Mouse (Mus musculus): ENCODE data around the gene 2310039H08Rik. TPM values are rescaled to one million over a fixed set of nuclear protein-coding genes. Genes with fewer than 3 reads are reported as not detected.

The 2310039H08Rik gene
- polyA plus RNA-seq, 1 experiment from 2014 or later, result 75.6 TPM

DNA sequence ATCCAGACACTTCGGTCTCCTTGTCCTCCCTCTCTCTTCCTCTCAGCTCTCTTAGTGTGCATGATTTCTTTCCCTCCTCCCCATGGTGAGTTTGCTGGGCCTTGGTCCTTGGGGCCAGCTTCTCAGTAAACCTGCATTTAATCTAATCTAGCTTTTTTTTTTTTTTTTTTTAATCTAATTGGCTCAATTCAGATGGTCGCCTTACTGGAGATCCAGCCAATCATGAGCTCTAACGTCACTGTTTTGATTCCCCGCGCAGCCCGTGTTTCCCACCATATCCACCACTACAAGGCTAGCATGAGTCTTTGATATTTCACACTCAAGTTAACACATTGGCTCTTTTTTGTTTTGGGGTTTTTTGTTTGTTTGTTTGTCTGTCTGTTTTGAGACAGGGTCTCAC, 42.1 kb downstream of the 2310039H08Rik start:
- Histone ChIP-seq H3K9me3 (replicated peaks) (no peaks in the 10 kb centered on the region), H3K4me2 (no peak overlapping the region), H3K9ac (no peak overlapping the region), H3K27me3 (no peaks in the 10 kb centered on the region), H3K4me1 (no peaks in the 10 kb centered on the region), H3K36me3 (peaks cover 48% of the 10 kb centered on the region), H3K4me3 (replicated peaks) (no peak overlapping the region), H3K27ac (no peak overlapping the region)
- ATAC-seq (replicated peaks; ENCODE audit: low FRiP score), result no peak
- WGBS, result 92% methylated on average over 6 of the region's 6 CpGs

- ATAC-seq (replicated peaks; ENCODE audit: low FRiP score), result no peak
- Histone ChIP-seq H3K4me1 (no peaks in the 10 kb centered on the region), H3K9ac (no peak overlapping the region), H3K36me3 (peaks cover 46% of the 10 kb centered on the region), H3K27ac (no peak overlapping the region), H3K4me3 (replicated peaks) (no peak overlapping the region), H3K27me3 (no peaks in the 10 kb centered on the region), H3K4me2 (no peak overlapping the region), H3K9me3 (replicated peaks) (no peaks in the 10 kb centered on the region)
- 67% methylated on average over 13 of the region's 13 CpGs for WGBS
Measured at GRCm38 (mm10) chr17:46816306-46816705, 43.9 kb downstream of the 2310039H08Rik start.

DNA sequence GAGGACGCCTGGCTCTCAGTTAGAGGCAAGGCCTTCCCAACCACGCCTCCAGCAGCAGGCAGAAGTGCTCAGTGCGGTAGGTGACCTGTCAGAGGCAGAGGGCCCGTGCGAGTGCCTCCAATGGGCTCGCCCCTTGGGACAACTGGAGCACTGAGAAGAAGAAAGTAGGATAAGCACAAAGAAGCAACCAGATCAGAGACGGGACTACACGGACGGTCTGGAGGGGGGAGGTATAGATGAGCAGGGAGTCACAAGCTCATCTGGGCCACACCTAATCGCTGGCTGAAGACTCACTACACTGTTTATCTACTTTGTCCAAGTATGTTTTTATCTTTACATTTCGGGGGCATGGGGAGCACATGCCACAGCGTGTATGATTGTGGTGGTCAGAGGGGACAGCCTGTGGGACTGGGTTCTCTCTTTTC, 45.3 kb downstream of the 2310039H08Rik start:
- Histone ChIP-seq H3K27me3 (no peaks in the 10 kb centered on the region), H3K4me2 (no peak overlapping the region), H3K9me3 (replicated peaks) (no peaks in the 10 kb centered on the region), H3K4me3 (replicated peaks) (no peak overlapping the region), H3K27ac (no peak overlapping the region), H3K9ac (no peak overlapping the region), H3K36me3 (peaks cover 43% of the 10 kb centered on the region), H3K4me1 (no peaks in the 10 kb centered on the region)
- WGBS, result 89% methylated on average over 12 of the region's 12 CpGs
- ATAC-seq (replicated peaks; ENCODE audit: low FRiP score), result no peak

- ATAC-seq (replicated peaks; ENCODE audit: low FRiP score), result no peak
- Histone ChIP-seq H3K4me1 (no peaks in the 10 kb centered on the region), H3K9ac (no peak overlapping the region), H3K4me2 (no peak overlapping the region), H3K4me3 (replicated peaks) (no peak overlapping the region), H3K27ac (no peak overlapping the region), H3K9me3 (replicated peaks) (no peaks in the 10 kb centered on the region), H3K36me3 (peaks cover 54% of the 10 kb centered on the region), H3K27me3 (no peaks in the 10 kb centered on the region)
- WGBS, result 90% methylated on average over 7 of the region's 7 CpGs
Measured at GRCm38 (mm10) chr17:46820628-46821027, 48.2 kb downstream of the 2310039H08Rik start.

Other genes starting within 250 kb of the 2310039H08Rik start
- gene Cul9, start 226.2 kb upstream of the 2310039H08Rik start, polyA plus RNA-seq (2015; fragmentation: Nextera tagmentation; extraction: Ambion mirVana), result 5.3 and 5.8 TPM in 2 replicates
- 9.1 and 9.5 TPM in 2 replicates for gene Srf, start 216.5 kb upstream of the 2310039H08Rik start, polyA plus RNA-seq (2015; fragmentation: Nextera tagmentation; extraction: Ambion mirVana)
- 120 and 138 TPM in 2 replicates for gene Ptk7, start 143.1 kb upstream of the 2310039H08Rik start, polyA plus RNA-seq (2015; fragmentation: Nextera tagmentation; extraction: Ambion mirVana)
- 36.9 and 42.4 TPM in 2 replicates for gene Klc4, start 126.6 kb upstream of the 2310039H08Rik start, polyA plus RNA-seq (2015; fragmentation: Nextera tagmentation; extraction: Ambion mirVana)
- gene Mrpl2, start 126.4 kb upstream of the 2310039H08Rik start, polyA plus RNA-seq (2015; fragmentation: Nextera tagmentation; extraction: Ambion mirVana), result 108 and 124 TPM in 2 replicates
- 55.5 and 59.2 TPM in 2 replicates for gene Cul7, start 122.3 kb upstream of the 2310039H08Rik start, polyA plus RNA-seq (2015; fragmentation: Nextera tagmentation; extraction: Ambion mirVana)
- 63.9 and 65.4 TPM in 2 replicates for gene Rrp36, start 98.3 kb upstream of the 2310039H08Rik start, polyA plus RNA-seq (2015; fragmentation: Nextera tagmentation; extraction: Ambion mirVana)
- gene Mea1, start 93.8 kb upstream of the 2310039H08Rik start, polyA plus RNA-seq (2015; fragmentation: Nextera tagmentation; extraction: Ambion mirVana), result 146 and 147 TPM in 2 replicates
- 119 and 131 TPM in 2 replicates for gene Klhdc3, start 91.7 kb upstream of the 2310039H08Rik start, polyA plus RNA-seq (2015; fragmentation: Nextera tagmentation; extraction: Ambion mirVana)
- gene Ppp2r5d, start 67.5 kb upstream of the 2310039H08Rik start, polyA plus RNA-seq (2015; fragmentation: Nextera tagmentation; extraction: Ambion mirVana), result 96.7 and 105 TPM in 2 replicates
- gene Pex6, start 61.2 kb upstream of the 2310039H08Rik start, polyA plus RNA-seq (2015; fragmentation: Nextera tagmentation; extraction: Ambion mirVana), result 25.6 and 28.5 TPM in 2 replicates
- 1.5 and 2.8 TPM in 2 replicates for gene Gnmt, start 43.5 kb upstream of the 2310039H08Rik start, polyA plus RNA-seq (2015; fragmentation: Nextera tagmentation; extraction: Ambion mirVana)
- 79.3 and 83.5 TPM in 2 replicates for gene Cnpy3, start 20.4 kb upstream of the 2310039H08Rik start, polyA plus RNA-seq (2015; fragmentation: Nextera tagmentation; extraction: Ambion mirVana)
- 0.33 and 0.64 TPM in 2 replicates for gene Ptcra, start 8.9 kb upstream of the 2310039H08Rik start, polyA plus RNA-seq (2015; fragmentation: Nextera tagmentation; extraction: Ambion mirVana)
- gene Rpl7l1, start 10.0 kb downstream of the 2310039H08Rik start, polyA plus RNA-seq (2015; fragmentation: Nextera tagmentation; extraction: Ambion mirVana), result 179 and 189 TPM in 2 replicates
- gene Bicral, start 85.8 kb downstream of the 2310039H08Rik start, polyA plus RNA-seq (2015; fragmentation: Nextera tagmentation; extraction: Ambion mirVana), result 4.2 and 4.9 TPM in 2 replicates
- 59.3 and 59.7 TPM in 2 replicates for gene Tbcc, start 118.0 kb downstream of the 2310039H08Rik start, polyA plus RNA-seq (2015; fragmentation: Nextera tagmentation; extraction: Ambion mirVana)
- 0.08 TPM in 1 of 2 replicates, not detected in the other for gene Prph2, start 137.8 kb downstream of the 2310039H08Rik start, polyA plus RNA-seq (2015; fragmentation: Nextera tagmentation; extraction: Ambion mirVana)
- 18.9 and 21.7 TPM in 2 replicates for gene Ubr2, start 237.9 kb downstream of the 2310039H08Rik start, polyA plus RNA-seq (2015; fragmentation: Nextera tagmentation; extraction: Ambion mirVana)

Data from kidney, embryonic 15.5 days (tissue).